Mouse (Mus musculus) megakaryocyte, embryonic 14.5 days (primary cell): ENCODE measurements around the gene Pgs1. TPM values are rescaled to one million over a fixed set of nuclear protein-coding genes. Genes with fewer than 3 reads are reported as not detected.

Source experiments
- H3K27me3 ChIP-seq: replicated peaks from 2 replicates; pipeline ENCODE3; 2012; ENCODE audit warnings: inconsistent platforms
- H3K36me3 ChIP-seq: replicated peaks from 2 replicates; pipeline ENCODE3; 2012; ENCODE audit warnings: low read length, inconsistent platforms, mixed read lengths
- H3K4me1 ChIP-seq: 2 replicates; pipeline ENCODE4 v1.6.1; 2012; ENCODE audit warnings: inconsistent platforms
- H3K4me3 ChIP-seq: replicated peaks from 2 replicates; pipeline ENCODE3; 2012; ENCODE audit warnings: moderate library complexity, mild to moderate bottlenecking, inconsistent platforms
- H3K9me3 ChIP-seq: 2 replicates; pipeline ENCODE4 v1.6.1; 2012; ENCODE audit warnings: inconsistent platforms
- FLI1 ChIP-seq: IDR thresholded peaks from 2 replicates; pipeline ENCODE4 v1.6.1; 2012; ENCODE audit warnings: low read length, inconsistent platforms, mixed read lengths
- GATA1 ChIP-seq: IDR thresholded peaks from 3 replicates; pipeline ENCODE4 v1.6.1; 2012; ENCODE audit warnings: mixed read lengths, low read length, inconsistent platforms, borderline replicate concordance
- polyA plus RNA-seq: library from polyadenylated mRNA; stranded (reverse); fragments of >175 nt; gene quantifications from 2 replicates; pipeline ENCODE4 v1.2.3, GENCODE M21; 2012; ENCODE audit warnings: low replicate concordance; ENCODE audit not compliant: insufficient read depth

Gene Pgs1
- polyA plus RNA-seq = 16.0 and 43.0 TPM in 2 replicates

DNA sequence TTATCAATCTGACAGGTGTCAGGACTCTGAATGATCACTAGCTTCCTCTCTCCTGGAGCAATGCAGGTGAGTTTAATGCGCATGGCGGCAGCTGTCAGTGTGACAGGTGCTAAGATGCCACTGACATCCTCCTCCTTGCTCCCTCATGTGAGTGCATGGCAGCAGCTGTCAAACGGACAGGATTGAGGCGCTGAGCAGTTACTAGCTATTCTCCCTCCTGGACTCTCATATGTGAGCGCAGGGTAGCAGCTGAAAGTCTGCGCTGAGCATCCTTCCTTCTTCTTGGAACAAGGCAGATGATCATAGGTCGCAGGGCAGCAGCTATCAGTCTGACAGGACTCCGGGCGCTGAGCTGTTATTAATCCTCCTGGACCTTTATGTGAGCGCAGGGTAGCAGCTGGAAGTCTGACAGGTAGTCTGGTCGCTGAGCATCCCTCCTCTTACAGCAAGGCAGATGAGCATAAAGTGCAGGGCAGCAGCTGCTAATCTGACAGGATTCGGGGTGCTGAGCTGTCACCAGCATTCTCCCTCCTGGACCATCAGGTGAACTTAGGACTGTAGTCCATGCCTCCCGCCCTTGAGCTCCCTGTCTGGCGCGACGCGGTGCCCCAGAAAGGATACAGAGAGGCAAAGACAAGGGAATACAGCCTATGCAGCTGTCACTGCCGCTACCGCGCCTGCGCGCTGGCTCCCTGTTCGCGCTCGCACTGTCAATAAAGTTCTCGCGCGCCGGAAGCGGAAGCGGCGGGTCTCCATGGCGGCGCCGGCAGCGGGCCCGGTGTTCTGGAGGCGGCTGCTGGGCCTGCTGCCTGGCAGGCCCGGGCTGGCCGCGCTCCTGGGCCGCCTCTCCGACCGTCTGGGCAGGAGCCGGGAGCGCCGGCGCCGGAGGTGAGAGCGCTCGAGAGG is at the start of gene Pgs1:
Pgs1 (plus strand) TSS at position 167 of the 906 bp plus-strand sequence.
- Histone ChIP-seq H3K9me3 (no peaks in the 10 kb centered on the region), H3K4me1 (peaks cover 69% of the 10 kb centered on the region), H3K36me3 (no peaks in the 10 kb centered on the region), H3K4me3 (peak within 1 kb of the TSS; percentile 96), H3K27me3 (no peaks in the 10 kb centered on the region)
- TF ChIP-seq FLI1 = peak; percentile 81; the same call in 1 of the 2 replicates
- TF ChIP-seq GATA1 = no peak

DNA sequence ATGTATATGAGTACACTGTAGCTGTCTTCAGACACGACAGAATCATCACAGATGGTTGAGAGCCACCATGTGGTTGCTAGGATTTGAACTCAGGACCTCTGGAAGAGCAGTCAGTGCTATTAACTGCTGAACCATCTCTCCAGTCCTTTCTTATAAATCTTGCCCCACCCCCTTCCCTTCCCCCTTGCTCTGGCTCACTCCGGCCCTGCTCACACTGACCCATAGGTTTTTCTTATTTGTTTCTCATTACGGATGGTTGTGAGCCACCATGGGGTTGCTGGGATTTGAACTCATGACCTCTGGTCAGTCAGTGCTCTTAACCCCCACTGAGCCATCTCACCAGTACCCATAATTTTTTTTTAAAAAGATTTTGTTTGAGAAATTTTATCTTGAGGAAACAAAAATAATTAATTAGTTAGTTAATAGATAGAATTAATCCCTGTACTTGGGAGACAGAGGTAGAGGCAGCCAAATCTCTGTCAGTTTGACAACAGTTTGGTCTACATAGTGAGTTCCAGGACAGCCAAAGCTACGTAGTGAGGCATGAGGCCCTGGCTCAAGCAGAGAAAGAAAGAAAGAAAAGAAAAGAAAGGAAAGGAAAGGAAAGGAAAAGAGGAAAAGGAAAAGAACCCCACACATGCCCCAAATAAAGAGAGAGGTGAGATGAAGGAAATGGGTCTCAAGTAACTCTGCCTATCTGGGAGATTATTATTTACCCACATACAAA is 46.9 kb upstream of the Pgs1 start:
- Histone ChIP-seq H3K4me1 (peaks cover 89% of the 10 kb centered on the region), H3K27me3 (peaks cover 3% of the 10 kb centered on the region), H3K4me3 (no peak overlapping the region), H3K36me3 (no peaks in the 10 kb centered on the region), H3K9me3 (no peaks in the 10 kb centered on the region)
- no peak for TF ChIP-seq FLI1
- no peak for TF ChIP-seq GATA1

DNA sequence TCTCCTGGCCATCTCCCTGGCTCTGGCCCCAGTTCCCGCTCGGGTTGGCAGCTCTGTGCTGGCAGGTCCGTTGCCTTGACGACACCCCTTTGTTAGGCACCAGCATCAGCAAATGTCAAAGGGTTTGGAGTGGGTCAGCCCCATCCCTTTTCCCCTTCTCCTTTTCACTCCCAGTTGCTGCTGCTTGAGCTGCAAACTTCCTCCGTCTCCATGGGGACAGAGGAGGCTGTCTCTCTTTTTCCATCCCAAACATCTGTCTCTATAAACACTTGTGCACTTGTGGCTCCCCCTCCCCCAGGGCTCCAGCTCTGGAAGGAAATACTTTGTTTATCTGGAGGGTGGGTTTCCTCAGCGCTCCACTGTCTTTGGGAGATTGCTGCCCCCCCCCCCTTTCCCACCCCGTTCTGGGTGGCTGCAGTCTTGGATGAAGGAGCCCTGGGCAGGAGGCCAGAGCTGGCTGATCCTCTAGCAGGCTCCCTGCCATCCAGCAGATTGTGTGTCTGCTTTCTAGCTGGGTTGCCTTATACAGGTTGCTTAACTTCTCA is 46.3 kb upstream of the Pgs1 start:
- Histone ChIP-seq H3K4me3 (no peak overlapping the region), H3K9me3 (no peaks in the 10 kb centered on the region), H3K27me3 (peaks cover 3% of the 10 kb centered on the region), H3K4me1 (peaks cover 89% of the 10 kb centered on the region), H3K36me3 (no peaks in the 10 kb centered on the region)
- TF ChIP-seq FLI1 (no peak), GATA1 (0 out of 3 replicates have a peak, but pooled peaks have one; percentile 11)

DNA sequence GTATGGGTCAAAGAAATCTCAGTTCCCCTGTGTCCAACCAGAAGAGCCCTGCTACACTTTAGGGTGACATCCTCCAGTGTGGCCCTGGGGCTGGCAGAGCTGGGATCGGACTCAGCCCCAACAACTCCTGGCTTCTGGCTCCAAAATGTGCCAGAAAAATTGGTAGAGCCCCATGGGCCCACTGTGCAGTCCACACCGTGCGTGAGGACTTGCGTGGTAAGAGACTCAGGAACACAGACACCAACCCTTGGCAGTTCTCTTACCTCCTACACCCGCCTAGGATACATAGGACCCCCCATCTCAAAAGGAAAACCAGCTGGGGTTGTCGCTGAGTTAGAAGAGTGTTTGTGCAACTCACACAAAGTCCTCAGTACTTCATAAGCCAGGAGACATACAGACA is 45.2 kb upstream of the Pgs1 start:
- Histone ChIP-seq H3K4me1 (peaks cover 89% of the 10 kb centered on the region), H3K36me3 (no peaks in the 10 kb centered on the region), H3K9me3 (no peaks in the 10 kb centered on the region), H3K4me3 (peak overlapping the region; percentile 39), H3K27me3 (peaks cover 3% of the 10 kb centered on the region)
- no peak for TF ChIP-seq FLI1
- no peak for TF ChIP-seq GATA1

DNA sequence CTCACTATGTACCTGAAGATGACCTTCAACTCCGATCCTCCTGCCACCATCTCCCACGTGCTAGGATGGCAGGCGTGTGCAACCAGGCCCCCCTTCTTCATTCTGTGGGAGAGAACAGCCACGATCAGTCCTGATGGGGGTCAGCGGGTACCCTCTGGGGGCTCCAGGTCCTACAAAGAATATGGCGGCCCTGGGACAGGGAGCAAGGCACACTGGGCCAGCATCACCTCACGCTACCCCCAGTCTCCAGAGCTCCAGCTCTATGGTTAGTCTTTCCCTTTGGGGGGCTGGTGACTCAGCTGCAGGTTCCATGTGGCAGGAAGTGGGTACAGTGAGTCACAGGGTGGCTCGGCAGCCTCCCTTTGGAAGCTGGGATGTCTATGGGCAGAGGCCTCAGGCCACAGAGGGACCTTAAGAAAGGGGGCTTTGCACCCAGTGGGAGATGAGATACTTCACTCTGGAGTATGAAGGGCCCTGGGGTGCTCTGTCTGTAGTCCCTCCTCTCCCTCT is 44.7 kb upstream of the Pgs1 start:
- H3K36me3 ChIP-seq = no peaks in the 10 kb centered on the region
- H3K4me1 ChIP-seq = peaks cover 88% of the 10 kb centered on the region
- H3K4me3 ChIP-seq = peak overlapping the region; percentile 39
- H3K27me3 ChIP-seq = peaks cover 3% of the 10 kb centered on the region
- TF ChIP-seq GATA1 = no peak
- no peak for TF ChIP-seq FLI1
- no peaks in the 10 kb centered on the region for H3K9me3 ChIP-seq

DNA sequence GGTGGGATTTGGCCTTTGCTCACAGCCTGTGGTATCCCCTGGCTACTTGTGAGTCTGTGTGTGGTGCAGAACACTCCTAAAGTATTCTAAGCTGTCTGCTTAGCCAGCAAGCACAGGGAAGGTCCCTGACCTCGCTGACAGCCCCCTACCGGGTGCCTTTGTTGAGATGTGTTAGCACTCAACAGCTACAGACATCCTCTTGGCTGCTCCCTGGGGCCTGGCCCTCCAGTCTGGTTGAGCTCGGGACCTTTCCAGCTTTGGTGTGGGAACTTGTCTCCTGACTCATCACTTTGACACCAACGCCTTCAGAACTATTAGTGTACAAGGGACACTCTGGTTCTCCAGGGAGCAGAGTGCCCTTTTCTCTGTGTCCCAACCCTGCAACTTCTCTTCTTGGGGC is 44.2 kb upstream of the Pgs1 start:
- no peaks in the 10 kb centered on the region for H3K36me3 ChIP-seq
- H3K27me3 ChIP-seq = peaks cover 3% of the 10 kb centered on the region
- no peaks in the 10 kb centered on the region for H3K9me3 ChIP-seq
- H3K4me3 ChIP-seq = peak overlapping the region; percentile 39
- H3K4me1 ChIP-seq = peaks cover 88% of the 10 kb centered on the region
- TF ChIP-seq FLI1 (no peak), GATA1 (no peak)

DNA sequence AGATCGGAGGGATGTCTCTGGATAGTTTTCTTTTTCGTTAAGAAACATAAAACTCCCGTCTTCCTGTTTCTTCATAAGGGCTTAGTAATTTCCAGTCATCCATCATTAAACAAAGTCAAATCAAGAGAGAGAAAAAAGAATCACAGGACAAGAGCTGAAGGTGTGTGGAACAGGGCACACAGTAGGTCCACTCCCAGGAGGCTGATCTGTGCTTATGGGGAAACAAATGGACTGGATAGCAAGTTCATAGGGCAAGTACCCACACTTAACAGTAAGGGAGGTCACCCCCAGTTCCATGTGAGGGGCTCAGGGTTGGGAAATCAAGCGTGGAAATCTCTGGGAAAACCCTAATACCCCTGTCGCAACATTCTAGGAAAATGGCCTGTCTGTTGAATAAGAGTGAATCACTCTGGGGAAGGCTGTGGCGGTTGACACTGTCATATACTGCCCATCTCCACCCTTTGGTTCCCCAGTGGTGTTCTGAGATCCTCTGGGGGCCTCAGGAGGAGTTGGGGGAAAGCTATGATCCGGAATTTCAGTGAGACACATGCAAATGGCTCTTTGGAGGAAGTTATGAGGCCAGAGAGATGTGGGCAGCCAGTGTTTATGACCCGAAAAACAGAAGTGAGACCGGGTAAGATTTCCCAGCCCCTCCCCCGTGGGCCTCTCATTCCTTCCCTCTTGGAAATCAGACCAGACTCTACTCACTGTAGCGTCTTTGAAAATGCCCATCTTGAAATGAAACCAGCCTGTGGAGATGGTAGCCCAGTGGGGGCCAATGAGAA is 39.7 kb upstream of the Pgs1 start:
- Histone ChIP-seq H3K9me3 (peaks cover 3% of the 10 kb centered on the region; the same call in 1 of the 2 replicates), H3K27me3 (peaks cover 17% of the 10 kb centered on the region), H3K36me3 (no peaks in the 10 kb centered on the region), H3K4me1 (peaks cover 75% of the 10 kb centered on the region), H3K4me3 (peak overlapping the region; percentile 39)
- TF ChIP-seq FLI1 (no peak), GATA1 (no peak)

DNA sequence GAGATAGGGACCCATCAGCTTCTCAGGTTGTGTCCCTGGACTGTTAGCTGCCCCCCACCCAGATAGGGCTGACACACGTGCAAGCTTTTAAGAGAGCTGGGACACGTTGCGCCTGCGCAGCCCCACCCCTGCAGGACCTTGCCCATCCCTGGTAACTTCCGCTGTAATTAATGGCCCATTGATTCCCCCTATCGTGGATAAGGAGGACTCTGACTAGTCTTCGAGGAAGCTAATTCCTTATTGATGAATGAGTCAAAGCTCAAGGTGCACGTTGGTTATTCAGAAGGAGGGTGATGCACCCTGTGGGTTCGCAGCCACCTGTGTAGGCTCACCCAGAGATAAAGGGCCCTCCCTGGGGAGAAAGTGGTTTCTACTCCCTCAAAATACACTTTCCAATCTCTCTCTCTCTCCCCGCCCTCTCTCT is 39.1 kb upstream of the Pgs1 start:
- Histone ChIP-seq H3K27me3 (peaks cover 22% of the 10 kb centered on the region), H3K4me1 (peaks cover 75% of the 10 kb centered on the region), H3K36me3 (no peaks in the 10 kb centered on the region), H3K4me3 (peak overlapping the region; percentile 39), H3K9me3 (peaks cover 3% of the 10 kb centered on the region; the same call in 1 of the 2 replicates)
- no peak for TF ChIP-seq GATA1
- no peak for TF ChIP-seq FLI1

DNA sequence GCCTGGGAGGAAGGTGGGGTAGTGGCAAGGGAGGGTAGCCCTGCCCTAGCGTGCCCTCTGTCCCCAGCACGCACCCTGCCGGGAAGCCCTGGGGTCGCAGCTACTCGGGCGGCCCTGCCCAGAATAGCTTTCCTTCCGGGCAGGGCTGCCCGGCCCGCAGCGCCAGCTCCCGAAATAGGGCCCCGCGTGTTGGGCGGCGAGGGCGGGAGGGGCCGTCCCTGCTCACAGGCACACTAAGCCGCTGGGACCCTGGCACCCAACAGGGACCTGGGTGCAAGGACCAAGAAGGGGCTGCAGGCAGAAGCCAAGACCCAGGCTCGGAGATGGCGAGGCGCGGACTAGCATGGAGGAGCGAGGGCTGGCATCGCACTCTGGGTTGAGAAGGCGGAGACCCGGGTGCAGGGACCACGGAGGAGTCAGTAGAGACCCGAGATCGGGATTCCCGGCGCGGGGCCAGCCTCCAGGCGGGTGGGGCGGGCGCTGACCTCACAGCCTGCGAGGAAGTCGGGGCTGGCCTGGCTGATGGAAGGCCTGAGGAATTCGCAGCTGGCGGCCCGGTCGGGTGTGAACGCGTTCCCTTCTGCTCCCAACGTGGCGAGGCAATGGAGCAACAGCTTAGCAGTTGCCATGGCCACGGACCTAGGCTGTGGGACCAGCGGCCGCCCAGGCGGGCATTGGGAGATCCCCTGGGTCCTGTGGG is 36.5 kb upstream of the Pgs1 start:
- Histone ChIP-seq H3K36me3 (no peaks in the 10 kb centered on the region), H3K27me3 (peaks cover 24% of the 10 kb centered on the region), H3K4me3 (peak overlapping the region; percentile 81), H3K9me3 (peaks cover 3% of the 10 kb centered on the region; the same call in 1 of the 2 replicates), H3K4me1 (peaks cover 82% of the 10 kb centered on the region)
- TF ChIP-seq GATA1 = no peak
- TF ChIP-seq FLI1 = no peak
